In the genomic region with DNA sequence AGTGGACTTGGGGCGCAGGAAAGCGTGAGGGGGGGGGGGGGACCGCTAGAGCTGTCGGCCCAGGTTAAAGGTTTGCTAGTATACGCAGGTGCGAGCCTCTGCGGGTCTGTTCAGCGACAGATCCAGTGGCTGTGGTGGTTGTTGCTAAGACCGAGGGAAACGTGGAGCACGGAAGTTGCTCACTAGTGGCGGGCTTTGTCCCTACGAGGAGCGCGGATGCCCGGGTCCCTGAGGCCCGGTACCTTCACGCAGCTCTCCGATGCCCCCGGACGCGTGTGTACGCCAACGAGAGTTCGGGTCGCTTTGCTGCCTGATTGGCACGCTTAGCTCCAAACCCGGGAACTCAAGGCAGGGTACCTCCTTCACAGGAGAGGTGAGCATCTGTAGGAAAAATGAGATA, we compare ENCODE assay signal across 8 mouse cellular contexts. TPM values are rescaled to one million over a fixed set of nuclear protein-coding genes. Genes with fewer than 3 reads are reported as not detected.
DNase-seq lines count a peak whose midpoint lies in the region; ATAC-seq and TF ChIP-seq lines count a peak whose summit lies in the region.

No protein-coding gene starts in this region.

- H3K79me2 ChIP-seq in C2C12 (ENCODE audit: control insufficient read depth, insufficient read depth) = peaks cover 27% of the 10 kb centered on the region

- H3K4me3 ChIP-seq in C2C12 (ENCODE audit: insufficient read depth, poor library complexity, severe bottlenecking) = peak overlapping the region; percentile 34
- H3K4me3 ChIP-seq in forebrain, embryonic 11.5 days (ENCODE audit: low read depth, low read length) = peak overlapping the region; percentile 56
- H3K4me3 ChIP-seq in liver, embryonic 13.5 days (replicated peaks) = peak overlapping the region; percentile 58
- H3K4me3 ChIP-seq in stomach, postnatal 0 days (ENCODE audit: low read depth, low read length) = peak overlapping the region; percentile 49

- H3K4me2 ChIP-seq in forebrain, embryonic 11.5 days (ENCODE audit: low read depth, low read length, severe bottlenecking) = peak overlapping the region; percentile 90
- peak overlapping the region; percentile 84 for H3K4me2 ChIP-seq in liver, embryonic 13.5 days
- H3K4me2 ChIP-seq in stomach, postnatal 0 days (replicated peaks; ENCODE audit: low read depth) = peak overlapping the region; percentile 71

- no peaks in the 10 kb centered on the region for H3K9me3 ChIP-seq in forebrain, embryonic 11.5 days (ENCODE audit: control insufficient read depth, low read length)
- no peaks in the 10 kb centered on the region for H3K9me3 ChIP-seq in liver, embryonic 13.5 days (replicated peaks)
- no peaks in the 10 kb centered on the region for H3K9me3 ChIP-seq in stomach, postnatal 0 days (ENCODE audit: control insufficient read depth, low read length)

- DNase-seq in cerebellum, adult 8-10 months = peak; percentile 25
- no peak for DNase-seq in cerebellum, postnatal 14 days
- DNase-seq in forebrain, embryonic 11.5 days (ENCODE audit: low spot score) = no peak
- DNase-seq in liver, embryonic 13.5 days = no peak
- DNase-seq in stomach, postnatal 0 days (ENCODE audit: low spot score) = no peak
- DNase-seq in adrenal gland, postnatal 25 days = no peak
- no peak for DNase-seq in spleen, postnatal 14 days (ENCODE audit: low spot score in 2 of 2)

- H3K4me1 ChIP-seq in forebrain, embryonic 11.5 days (replicated peaks; ENCODE audit: control insufficient read depth, insufficient read depth, low read length) = peaks cover 7% of the 10 kb centered on the region
- H3K4me1 ChIP-seq in liver, embryonic 13.5 days (replicated peaks) = peaks cover 21% of the 10 kb centered on the region
- H3K4me1 ChIP-seq in stomach, postnatal 0 days (replicated peaks; ENCODE audit: control insufficient read depth, insufficient read depth) = no peaks in the 10 kb centered on the region; the same call in 1 of the 2 replicates

- TF ChIP-seq CTCF in C2C12 (IDR thresholded peaks at IDR 0.05; ENCODE audit: control insufficient read depth, insufficient read depth, insufficient read length) = no peak
- no peak for TF ChIP-seq CTCF in stomach, postnatal 0 days (IDR thresholded peaks at IDR 0.05; ENCODE audit: low read depth)

- no peak overlapping the region for H3K27ac ChIP-seq in forebrain, embryonic 11.5 days (ENCODE audit: low read depth, low read length)
- no peak overlapping the region for H3K27ac ChIP-seq in liver, embryonic 13.5 days
- H3K27ac ChIP-seq in stomach, postnatal 0 days (replicated peaks) = peak overlapping the region; percentile 53; the same call in 1 of the 2 replicates

- under 1% methylated on average over 28 of the region's 28 CpGs for WGBS in forebrain, embryonic 11.5 days
- 3% methylated on average over 25 of the region's 28 CpGs for WGBS in liver, embryonic 13.5 days (ENCODE audit: insufficient replicate concordance)
- WGBS in stomach, postnatal 0 days = 3% methylated on average over 27 of the region's 28 CpGs

- no peaks in the 10 kb centered on the region for H3K79me3 ChIP-seq in C2C12 (ENCODE audit: low read depth)

- no peak overlapping the region for H3ac ChIP-seq in C2C12 (ENCODE audit: control insufficient read depth, insufficient read length, low read depth)

- H3K9ac ChIP-seq in forebrain, embryonic 11.5 days (ENCODE audit: low read length) = peak overlapping the region; percentile 63
- peak overlapping the region; percentile 47 for H3K9ac ChIP-seq in liver, embryonic 13.5 days
- peak overlapping the region; percentile 47; the same call in 1 of the 2 replicates for H3K9ac ChIP-seq in stomach, postnatal 0 days (ENCODE audit: low read length)

- H3K36me3 ChIP-seq in C2C12 (ENCODE audit: control insufficient read depth, insufficient read depth) = no peaks in the 10 kb centered on the region
- no peaks in the 10 kb centered on the region for H3K36me3 ChIP-seq in forebrain, embryonic 11.5 days (ENCODE audit: control insufficient read depth, insufficient read depth, low read length)
- no peaks in the 10 kb centered on the region for H3K36me3 ChIP-seq in liver, embryonic 13.5 days
- H3K36me3 ChIP-seq in stomach, postnatal 0 days (ENCODE audit: control insufficient read depth, insufficient read depth, low read length) = no peaks in the 10 kb centered on the region

- no peak for TF ChIP-seq EP300 in stomach, postnatal 0 days (optimal IDR thresholded peaks at IDR 0.05)

- peak; percentile 8; the same call in 1 of the 2 replicates for ATAC-seq in forebrain, embryonic 11.5 days (replicated peaks; ENCODE audit: low FRiP score)
- no peak for ATAC-seq in liver, embryonic 13.5 days (ENCODE audit: low read depth)
- no peak for ATAC-seq in stomach, postnatal 0 days (ENCODE audit: low FRiP score, low TSS enrichment)

- peaks cover 23% of the 10 kb centered on the region for H3K27me3 ChIP-seq in C2C12 (ENCODE audit: control insufficient read depth, insufficient read depth, insufficient read length)
- peaks cover 10% of the 10 kb centered on the region for H3K27me3 ChIP-seq in forebrain, embryonic 11.5 days (ENCODE audit: control insufficient read depth, insufficient read depth, low read length)
- H3K27me3 ChIP-seq in liver, embryonic 13.5 days = peaks cover 59% of the 10 kb centered on the region
- no peaks in the 10 kb centered on the region; the same call in 1 of the 2 replicates for H3K27me3 ChIP-seq in stomach, postnatal 0 days (ENCODE audit: control insufficient read depth, insufficient read depth, low read length)

TF ChIP-seq in C2C12, 6 proteins besides CTCF, POLR2A, EP300 and RAD21:
- no peak for TF ChIP-seq MYOD1 (IDR thresholded peaks at IDR 0.05; ENCODE audit: control insufficient read depth, insufficient read length, low read depth)
- no peak for TF ChIP-seq MYOG (IDR thresholded peaks at IDR 0.05; ENCODE audit: control insufficient read depth, extremely low read depth, insufficient read length)
- no peak for TF ChIP-seq USF1 (IDR thresholded peaks at IDR 0.05; ENCODE audit: low read depth)
- TF ChIP-seq CEBPB (IDR thresholded peaks at IDR 0.05; ENCODE audit: low read depth) = no peak
- TF ChIP-seq MAX (IDR thresholded peaks at IDR 0.05) = no peak
- TF ChIP-seq FOSL1 (IDR thresholded peaks at IDR 0.05; ENCODE audit: insufficient read depth, low read length, poor library complexity, severe bottlenecking) = no peak

RNA-seq across cellular contexts. Expression of gene Slco4a1, which starts 0.7 kb away (rescaled TPM):
- 7.4 TPM for polyA plus RNA-seq in C2C12 (2012; fragmentation: generic; extraction: Trizol)
- polyA plus RNA-seq in forebrain, embryonic 11.5 days (2014; fragmentation: Nextera tagmentation; extraction: Ambion mirVana) = 4.7 and 6.1 TPM in 2 replicates
- 0.52 and 0.68 TPM in 2 replicates for polyA plus RNA-seq in liver, embryonic 13.5 days (2015; fragmentation: Nextera tagmentation; extraction: Ambion mirVana)
- polyA plus RNA-seq in stomach, postnatal 0 days (2015; fragmentation: Nextera tagmentation; extraction: Ambion mirVana) = 4.2 and 5.6 TPM in 2 replicates
- 1.5 and 3.9 TPM in 2 replicates for total RNA-seq in adrenal gland, postnatal 25 days (2021)

RNA-seq across cellular contexts. Expression of gene Ntsr1, which starts 43.1 kb away (rescaled TPM):
- not detected for polyA plus RNA-seq in C2C12 (2012; fragmentation: generic; extraction: Trizol)
- polyA plus RNA-seq in forebrain, embryonic 11.5 days (2014; fragmentation: Nextera tagmentation; extraction: Ambion mirVana) = 0.15 and 0.21 TPM in 2 replicates
- 0.08 and 0.13 TPM in 2 replicates for polyA plus RNA-seq in liver, embryonic 13.5 days (2015; fragmentation: Nextera tagmentation; extraction: Ambion mirVana)
- polyA plus RNA-seq in stomach, postnatal 0 days (2015; fragmentation: Nextera tagmentation; extraction: Ambion mirVana) = 0.11 and 0.12 TPM in 2 replicates
- total RNA-seq in adrenal gland, postnatal 25 days (2021) = not detected in 2 replicates
